Mouse (Mus musculus): Measurements from ENCODE around the gene Kif7. TPM values are rescaled to one million over a fixed set of nuclear protein-coding genes. Genes with fewer than 3 reads are reported as not detected.

The Kif7 gene
- polyA plus RNA-seq, 1 experiment from 2014 or later, result 7.6 TPM

DNA sequence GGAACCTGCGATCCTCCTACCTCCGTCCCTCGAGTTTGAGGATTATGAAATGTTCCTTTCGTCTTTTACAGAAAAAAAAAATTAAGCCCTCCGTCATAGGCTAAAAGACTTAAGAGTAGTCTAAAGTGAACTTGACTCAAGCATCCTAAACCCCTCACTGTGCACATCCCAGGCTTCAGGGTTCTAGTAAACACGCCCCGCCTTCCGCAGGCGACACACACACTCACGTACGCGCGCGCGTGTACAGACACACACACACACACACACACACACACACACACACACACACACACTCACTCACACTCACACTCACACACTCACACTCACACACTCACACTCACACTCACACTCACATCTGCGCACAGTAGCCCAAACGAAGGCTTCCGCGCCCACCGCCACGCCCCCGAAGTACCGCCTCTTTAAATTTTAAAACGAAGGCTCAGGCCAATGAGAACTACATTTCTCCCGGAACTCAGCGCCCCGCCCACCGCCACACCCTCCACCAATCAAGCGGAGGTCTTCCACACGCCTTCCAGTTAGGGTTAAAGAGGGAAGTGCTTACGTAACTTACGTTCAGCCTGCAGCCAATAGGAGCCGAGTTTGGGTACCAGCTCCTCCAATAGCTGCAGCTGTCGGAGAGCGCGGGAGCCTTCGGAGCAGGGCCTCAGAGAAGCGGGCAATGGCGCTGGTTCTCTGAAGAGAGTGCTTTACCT is 55.8 kb downstream of the Kif7 start, which contains the start of gene Ticrr:
TSS of gene Ticrr (plus strand) at position 619 of the 713 bp plus-strand sequence.
- Histone ChIP-seq H3K4me1 (ENCODE audit: insufficient read depth) (peaks cover 9% of the 10 kb centered on the region; the same call in 1 of the 2 replicates), H3K27me3 (ENCODE audit: insufficient read depth, low read length) (no peaks in the 10 kb centered on the region), H3K9me3 (ENCODE audit: low read depth, low read length) (no peaks in the 10 kb centered on the region), H3K9ac (peak within 1 kb of the TSS; percentile 93), H3K4me2 (peak within 1 kb of the TSS; percentile 83), H3K4me3 (ENCODE audit: low read depth, low read length) (peak within 1 kb of the TSS; percentile 99), H3K36me3 (ENCODE audit: insufficient read depth) (0 out of 2 replicates have a peak, but pooled peaks cover 4% of the 10 kb centered on the region), H3K27ac (ENCODE audit: low read depth) (peak within 1 kb of the TSS; percentile 58)
- DNase-seq (peak; percentile 99), ATAC-seq (ENCODE audit: insufficient read depth) (peak; percentile 100)
- TF ChIP-seq CTCF (IDR thresholded peaks at IDR 0.05; ENCODE audit: low read depth), result no peak
- WGBS, result under 1% methylated on average over 39 of the region's 39 CpGs

DNA sequence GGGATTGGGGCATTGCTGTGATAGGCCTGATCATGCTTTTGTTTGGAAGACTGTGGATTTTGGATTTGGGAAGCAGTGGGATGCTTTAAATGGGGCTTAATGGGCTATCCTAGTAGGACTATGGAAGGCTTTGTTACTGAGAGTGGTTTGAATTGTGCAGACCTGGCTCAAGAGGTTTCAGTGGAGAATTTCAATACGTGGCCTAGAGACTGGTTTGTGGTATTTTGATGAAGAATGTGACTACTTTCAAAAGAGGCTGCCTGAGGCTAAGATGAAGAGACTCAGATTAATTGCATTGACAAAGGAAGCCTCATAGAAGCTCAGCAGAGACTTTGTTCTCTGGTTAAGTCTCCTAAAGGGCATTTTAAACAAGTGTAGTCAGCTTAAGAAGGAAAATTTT is 60.9 kb downstream of the Kif7 start:
- no peak overlapping the region for H3K4me2 ChIP-seq
- no peaks in the 10 kb centered on the region for H3K27me3 ChIP-seq (ENCODE audit: insufficient read depth, low read length)
- no peak for TF ChIP-seq CTCF (IDR thresholded peaks at IDR 0.05; ENCODE audit: low read depth)
- H3K9ac ChIP-seq, result no peak overlapping the region
- DNase-seq, result no peak
- no peak for ATAC-seq (ENCODE audit: insufficient read depth)
- H3K4me3 ChIP-seq (ENCODE audit: low read depth, low read length), result no peak overlapping the region
- WGBS, result 65% methylated on average over 1 of the region's 1 CpGs
- no peaks in the 10 kb centered on the region for H3K36me3 ChIP-seq (ENCODE audit: insufficient read depth)
- no peak overlapping the region for H3K27ac ChIP-seq (ENCODE audit: low read depth)
- H3K9me3 ChIP-seq (ENCODE audit: low read depth, low read length), result no peaks in the 10 kb centered on the region
- no peaks in the 10 kb centered on the region for H3K4me1 ChIP-seq (ENCODE audit: insufficient read depth)

DNA sequence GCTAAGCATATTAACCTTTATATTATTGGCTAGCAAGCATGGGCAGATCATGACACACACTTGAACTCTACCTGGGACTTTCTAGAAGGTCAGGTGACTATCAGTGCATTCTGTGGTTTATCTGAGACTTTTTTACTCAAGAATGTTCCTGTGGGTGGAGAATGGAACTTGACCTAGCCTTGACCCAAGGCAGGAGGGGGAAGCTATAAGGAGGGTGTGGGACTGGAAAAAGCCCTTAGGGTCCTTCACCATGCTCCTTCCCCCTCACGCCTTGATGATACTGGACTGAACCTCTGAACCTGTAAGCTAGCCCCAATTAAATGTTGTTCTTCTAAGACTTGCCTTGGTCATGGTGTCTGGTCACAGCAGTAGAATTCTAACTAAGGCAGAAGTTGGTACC is 61.3 kb downstream of the Kif7 start:
- Histone ChIP-seq H3K4me1 (ENCODE audit: insufficient read depth) (no peaks in the 10 kb centered on the region), H3K4me3 (ENCODE audit: low read depth, low read length) (no peak overlapping the region), H3K9me3 (ENCODE audit: low read depth, low read length) (no peaks in the 10 kb centered on the region), H3K27me3 (ENCODE audit: insufficient read depth, low read length) (no peaks in the 10 kb centered on the region), H3K4me2 (no peak overlapping the region), H3K36me3 (ENCODE audit: insufficient read depth) (no peaks in the 10 kb centered on the region), H3K27ac (ENCODE audit: low read depth) (no peak overlapping the region), H3K9ac (no peak overlapping the region)
- 81% methylated on average over 1 of the region's 1 CpGs for WGBS
- DNase-seq (no peak), ATAC-seq (ENCODE audit: insufficient read depth) (no peak)
- TF ChIP-seq CTCF (IDR thresholded peaks at IDR 0.05; ENCODE audit: low read depth), result no peak

DNA sequence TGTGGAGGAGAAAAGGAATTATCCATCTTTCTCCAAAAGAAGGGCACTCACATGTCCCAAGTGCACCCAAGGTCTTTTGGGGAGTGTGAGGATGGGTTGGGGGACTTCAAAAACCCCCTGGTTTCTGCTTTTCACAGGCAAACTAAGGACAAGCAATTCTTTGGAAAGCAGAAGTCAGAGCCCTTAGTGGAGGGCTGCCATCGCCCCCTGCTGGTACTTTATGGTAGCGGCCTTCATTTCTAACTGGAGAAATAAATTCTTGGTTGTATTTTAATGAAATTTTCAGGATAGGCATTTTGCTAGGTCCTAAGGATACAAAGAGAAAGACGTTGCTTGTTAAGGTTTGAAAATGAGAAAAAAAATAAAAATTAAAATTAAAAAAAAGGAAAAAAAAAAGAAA is 66.5 kb downstream of the Kif7 start:
- Histone ChIP-seq H3K4me2 (no peak overlapping the region), H3K4me1 (ENCODE audit: insufficient read depth) (no peaks in the 10 kb centered on the region), H3K36me3 (ENCODE audit: insufficient read depth) (no peaks in the 10 kb centered on the region), H3K9me3 (ENCODE audit: low read depth, low read length) (no peaks in the 10 kb centered on the region), H3K27me3 (ENCODE audit: insufficient read depth, low read length) (no peaks in the 10 kb centered on the region), H3K27ac (ENCODE audit: low read depth) (no peak overlapping the region), H3K4me3 (ENCODE audit: low read depth, low read length) (no peak overlapping the region), H3K9ac (no peak overlapping the region)
- DNase-seq (peak; percentile 85), ATAC-seq (ENCODE audit: insufficient read depth) (no peak)
- WGBS, result 6% methylated on average over 3 of the region's 3 CpGs
- TF ChIP-seq CTCF (IDR thresholded peaks at IDR 0.05; ENCODE audit: low read depth), result peak; percentile 76

Other genes starting within 250 kb of the Kif7 start
- 53.9 and 65.0 TPM in 2 replicates for gene Polg, start 249.4 kb downstream of the Kif7 start, polyA plus RNA-seq (2014; fragmentation: Nextera tagmentation; extraction: Ambion mirVana)
- gene Rhcg, start 98.1 kb downstream of the Kif7 start, polyA plus RNA-seq (2014; fragmentation: Nextera tagmentation; extraction: Ambion mirVana), result not detected in 2 replicates
- 18.3 and 20.8 TPM in 2 replicates for gene Ticrr, start 55.5 kb downstream of the Kif7 start, polyA plus RNA-seq (2014; fragmentation: Nextera tagmentation; extraction: Ambion mirVana)
- gene Plin1, start 17.2 kb upstream of the Kif7 start, polyA plus RNA-seq (2014; fragmentation: Nextera tagmentation; extraction: Ambion mirVana), result not detected in 2 replicates
- 12.0 and 12.1 TPM in 2 replicates for gene Pex11a, start 27.4 kb upstream of the Kif7 start, polyA plus RNA-seq (2014; fragmentation: Nextera tagmentation; extraction: Ambion mirVana)
- gene Wdr93, start 27.4 kb upstream of the Kif7 start, polyA plus RNA-seq (2014; fragmentation: Nextera tagmentation; extraction: Ambion mirVana), result 0.16 and 0.17 TPM in 2 replicates
- gene Mesp1, start 78.1 kb upstream of the Kif7 start, polyA plus RNA-seq (2014; fragmentation: Nextera tagmentation; extraction: Ambion mirVana), result not detected in 2 replicates
- 0.19 and 0.28 TPM in 2 replicates for gene Mesp2, start 95.0 kb upstream of the Kif7 start, polyA plus RNA-seq (2014; fragmentation: Nextera tagmentation; extraction: Ambion mirVana)
- gene Anpep, start 145.3 kb upstream of the Kif7 start, polyA plus RNA-seq (2014; fragmentation: Nextera tagmentation; extraction: Ambion mirVana), result 3.8 TPM in 2 replicates
- gene Ap3s2, start 204.9 kb upstream of the Kif7 start, polyA plus RNA-seq (2014; fragmentation: Nextera tagmentation; extraction: Ambion mirVana), result 30.6 and 32.4 TPM in 2 replicates
- gene Arpin, start 219.6 kb upstream of the Kif7 start, polyA plus RNA-seq (2014; fragmentation: Nextera tagmentation; extraction: Ambion mirVana), result 25.3 and 26.8 TPM in 2 replicates

Data from lung, embryonic 14.5 days (tissue).